Mouse (Mus musculus) lung, adult 2 months (tissue): ENCODE results near the gene Olfr750.

Experiments
- CTCF ChIP-seq: fragments of 200-500 bp; IDR thresholded peaks from 2 replicates; pipeline ENCODE4 v1.5.1; 2011; ENCODE audit warnings: mild to moderate bottlenecking, low read length, control low read depth; ENCODE audit not compliant: insufficient read depth
- POLR2A ChIP-seq: fragments of 200-500 bp; IDR thresholded peaks from 2 replicates; pipeline ENCODE4 v1.6.1; 2011; ENCODE audit warnings: low read depth, mild to moderate bottlenecking, control low read depth, low read length, borderline replicate concordance; ENCODE audit errors: extremely low read depth

- TF ChIP-seq POLR2A, result no peak
- no peak for TF ChIP-seq CTCF
Measured at GRCm38 (mm10) chr14:51036214-51036613, 38.0 kb downstream of the Olfr750 start.
